Mouse (Mus musculus): ENCODE data around the gene Gse1.

Gse1 gene

DNA sequence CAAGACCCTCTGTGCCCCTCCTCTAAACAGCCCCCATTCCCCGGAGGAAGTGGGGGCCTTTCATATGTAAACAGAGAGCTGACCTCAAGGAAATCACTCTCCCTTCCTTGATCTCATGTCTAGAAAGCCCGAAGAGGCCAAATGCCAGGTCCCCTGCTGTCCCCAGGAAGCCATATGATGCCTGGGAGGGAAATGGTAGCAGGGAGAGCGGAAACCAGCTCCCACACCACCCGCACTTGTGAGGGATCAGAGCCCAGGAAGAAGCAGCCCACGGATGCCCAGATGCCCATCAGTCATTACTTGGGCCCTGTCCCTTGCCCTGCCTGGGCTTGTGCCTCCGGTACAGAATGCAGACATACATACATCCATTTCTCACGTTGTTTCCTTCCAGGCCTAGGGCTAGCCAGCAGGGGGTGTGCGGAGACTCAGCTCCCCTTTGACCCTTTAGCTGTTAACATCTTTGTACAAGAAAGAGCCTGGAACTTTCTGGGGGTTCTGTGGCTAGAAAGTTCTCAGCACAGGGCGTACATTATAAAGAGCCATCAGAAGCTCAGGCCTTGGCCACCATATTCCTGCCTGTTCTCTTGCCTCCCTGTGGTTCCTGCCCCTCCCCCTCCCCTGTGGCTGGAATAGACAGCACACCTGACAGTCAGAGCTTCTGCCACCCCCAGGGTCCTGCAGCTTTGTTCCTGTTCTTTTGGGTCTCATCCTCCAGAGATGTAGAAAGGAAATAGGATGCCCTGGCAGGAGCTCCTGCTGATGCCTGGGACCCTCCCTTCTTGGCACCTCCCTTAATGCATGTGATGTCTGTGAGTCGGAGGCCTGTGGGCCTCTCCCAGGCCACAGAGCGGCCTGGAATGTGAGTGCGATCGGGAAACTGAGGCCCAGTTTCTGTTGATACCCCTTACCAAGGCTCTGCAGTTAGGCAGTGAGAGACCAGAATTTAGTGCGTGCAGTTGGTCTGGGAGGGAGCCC lies 180.3 kb downstream of the Gse1 start:
- no peak for DNase-seq

DNA sequence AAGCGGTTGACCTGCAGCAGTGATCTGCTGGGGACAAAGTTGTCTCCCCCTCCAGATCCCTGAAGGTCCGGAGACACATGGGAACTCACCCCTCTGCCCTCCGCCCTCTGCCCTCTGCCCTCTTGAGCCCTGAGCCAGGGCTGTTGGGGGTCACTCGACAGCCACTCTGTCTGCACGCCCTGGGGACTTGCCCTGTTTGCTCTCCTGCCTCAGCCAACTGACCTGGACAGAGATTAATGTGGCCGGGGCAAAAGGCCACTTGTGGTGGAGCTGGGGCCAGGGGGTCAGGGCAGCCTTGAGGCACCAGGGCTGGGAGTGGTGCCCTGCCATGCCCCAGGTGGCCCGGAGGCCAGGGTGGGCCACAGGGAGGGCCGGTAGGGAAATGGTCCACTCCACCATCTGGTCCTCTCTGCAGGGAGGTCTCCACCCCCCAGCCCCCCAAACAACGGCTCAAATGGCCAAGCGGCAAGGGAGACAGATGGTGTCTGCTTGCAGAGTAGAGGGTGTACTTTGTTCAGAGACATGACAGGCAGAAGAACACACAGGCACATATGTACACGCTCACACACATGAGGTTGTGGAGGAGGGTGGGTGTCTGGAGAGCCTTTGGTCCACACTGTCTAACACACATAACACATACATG lies 181.2 kb downstream of the Gse1 start:
- DNase-seq: no peak

DNA sequence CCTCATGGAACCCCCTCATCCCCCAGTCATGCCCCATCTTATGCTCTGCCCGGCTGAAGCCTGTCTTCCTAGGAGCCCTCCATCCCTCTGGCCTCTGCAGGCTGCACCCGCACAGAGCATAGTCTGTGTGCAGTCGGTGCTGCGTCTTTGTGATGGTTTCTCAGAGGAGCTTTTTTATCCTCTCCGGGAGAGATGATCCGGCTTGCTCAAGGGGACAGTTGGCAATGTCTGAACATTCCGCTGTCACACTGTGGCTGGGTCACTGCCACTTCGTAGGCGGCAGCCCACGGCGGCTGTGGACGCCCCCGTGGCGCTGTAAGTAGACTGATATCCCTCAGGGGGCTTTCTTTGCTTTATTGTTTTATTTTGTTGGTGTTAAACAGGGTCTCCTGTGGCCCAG lies 182.8 kb downstream of the Gse1 start:
- no peak for DNase-seq

DNA sequence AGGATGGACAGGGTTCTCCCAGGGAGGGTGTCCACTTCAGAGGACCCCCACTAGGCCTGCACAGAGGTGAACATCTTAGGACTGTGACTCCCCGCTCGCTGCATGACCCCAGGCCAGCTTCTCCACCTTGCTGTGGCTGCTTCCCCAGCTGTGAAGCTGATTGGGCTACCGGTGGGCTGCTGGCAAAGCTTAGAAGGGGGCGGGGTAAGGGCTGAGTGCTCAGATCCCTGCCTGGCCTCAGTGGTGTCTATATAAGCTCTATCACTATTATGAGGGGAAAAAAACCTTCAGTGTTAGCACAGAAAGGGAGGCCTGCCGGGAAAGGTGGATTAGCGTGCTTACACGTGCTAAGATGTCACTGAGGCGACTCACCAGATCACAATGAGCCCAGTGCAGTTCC lies 183.6 kb downstream of the Gse1 start:
- DNase-seq: no peak

DNA sequence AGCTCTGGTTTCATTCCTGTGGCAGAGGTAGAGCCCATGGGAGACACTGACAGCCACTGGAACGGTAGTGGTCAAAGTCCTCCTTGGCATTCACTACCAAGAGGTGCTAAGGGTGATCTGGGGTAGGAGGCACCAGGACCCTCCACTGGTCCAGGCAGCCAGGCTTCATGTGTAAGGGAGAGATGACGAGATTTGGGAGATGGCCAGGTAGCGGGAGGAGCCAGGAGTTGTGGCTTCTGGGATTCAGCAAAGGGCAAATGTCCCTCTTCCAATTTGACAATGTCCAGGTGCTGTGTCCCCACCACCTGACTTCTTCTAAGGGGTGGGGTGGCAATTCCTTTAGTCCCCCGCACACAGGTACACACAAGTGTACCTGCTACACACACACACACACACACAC lies 184.1 kb downstream of the Gse1 start:
- DNase-seq: no peak

DNA sequence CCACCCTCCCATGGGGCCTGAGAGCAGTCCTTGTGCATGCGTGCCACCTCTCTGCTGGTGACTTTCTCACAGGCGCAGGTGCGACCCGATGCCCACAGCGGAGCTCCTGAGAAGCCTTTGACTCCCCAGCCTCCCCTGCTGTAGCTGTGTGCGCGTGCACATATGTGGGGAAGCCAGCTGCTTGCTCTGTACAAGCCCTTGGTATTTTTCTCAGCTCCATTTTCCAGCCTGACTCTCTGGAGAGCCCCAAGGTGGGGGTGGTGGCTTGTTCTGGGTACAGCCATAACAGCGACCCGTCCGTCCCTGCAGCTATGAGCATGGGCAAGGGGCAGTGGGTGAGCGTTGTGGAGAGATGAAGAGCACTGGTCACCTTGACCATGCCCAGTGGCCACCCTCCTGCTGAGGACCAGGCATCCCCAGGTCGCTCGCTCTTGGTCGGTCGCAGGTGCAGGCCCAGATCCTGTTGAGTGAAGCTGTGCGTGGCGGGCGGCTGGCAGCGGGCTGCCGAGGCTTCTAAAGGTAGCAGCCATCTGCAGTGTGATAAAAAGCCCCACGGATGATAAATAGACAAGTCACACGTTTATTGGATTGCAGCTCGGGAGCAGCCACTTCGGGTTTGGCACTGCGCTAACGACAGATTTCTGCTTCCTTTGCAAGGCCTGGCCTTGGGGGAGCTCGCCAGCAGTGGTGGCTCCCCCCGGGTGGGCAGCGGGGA lies 184.8 kb downstream of the Gse1 start:
- peak; percentile 59 to 81 for DNase-seq

DNA sequence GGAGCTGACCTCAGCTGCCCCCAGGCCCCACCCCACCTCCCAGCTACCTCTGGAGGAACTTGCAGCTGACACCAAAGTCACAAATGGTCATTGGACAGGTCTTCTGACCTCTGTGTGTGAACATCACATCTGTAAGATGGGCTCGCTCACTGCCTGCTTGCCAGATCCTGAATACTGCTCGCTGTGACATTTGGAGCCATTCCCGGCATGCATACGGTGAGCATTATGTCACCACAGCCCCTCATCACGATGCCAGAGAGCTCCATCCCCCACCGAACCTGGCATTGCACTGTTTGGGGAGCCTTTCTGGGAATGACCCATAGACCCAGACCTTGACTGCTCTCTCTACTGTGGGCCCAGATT lies 185.4 kb downstream of the Gse1 start:
- DNase-seq: no peak

DNA sequence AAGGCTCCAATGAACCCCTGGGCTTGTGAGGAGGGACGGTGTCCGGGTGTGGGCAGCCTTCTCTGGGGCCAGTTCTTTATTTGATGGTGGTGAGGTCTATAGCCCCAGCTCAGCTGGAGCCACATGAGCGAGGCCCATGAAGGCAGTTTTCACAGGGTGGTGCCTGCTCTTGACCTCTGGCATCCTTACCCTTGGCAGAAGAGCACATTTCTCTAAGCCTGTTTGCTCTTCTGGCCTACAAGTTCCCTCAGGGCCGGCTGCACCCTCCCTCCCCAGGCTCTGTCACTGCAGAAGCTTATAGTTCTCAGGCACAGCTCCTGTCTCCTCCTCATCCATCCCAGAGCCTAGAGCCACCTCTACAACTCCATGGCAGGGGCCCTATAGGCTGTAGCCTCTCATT lies 186.0 kb downstream of the Gse1 start:
- no peak for DNase-seq

DNA sequence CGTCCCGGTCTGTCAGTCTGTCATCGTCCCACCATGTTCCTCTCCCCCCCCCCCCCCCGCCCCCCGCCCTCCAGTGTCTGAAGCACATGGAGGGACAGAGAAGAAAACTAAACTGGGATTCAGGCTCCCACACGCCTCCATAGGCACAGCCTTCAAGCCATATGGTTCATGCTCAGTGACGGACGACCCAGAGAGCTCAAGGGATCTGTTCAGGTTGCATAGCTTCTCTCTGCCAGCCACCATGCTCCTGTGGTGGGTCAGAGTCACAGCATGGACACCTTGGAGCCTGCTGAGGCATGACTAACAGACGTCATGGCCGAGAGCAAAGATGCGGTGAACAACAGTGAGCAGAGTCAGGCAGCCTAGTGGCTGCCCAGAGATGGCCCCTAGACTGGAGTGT lies 187.2 kb downstream of the Gse1 start:
- DNase-seq: no peak

DNA sequence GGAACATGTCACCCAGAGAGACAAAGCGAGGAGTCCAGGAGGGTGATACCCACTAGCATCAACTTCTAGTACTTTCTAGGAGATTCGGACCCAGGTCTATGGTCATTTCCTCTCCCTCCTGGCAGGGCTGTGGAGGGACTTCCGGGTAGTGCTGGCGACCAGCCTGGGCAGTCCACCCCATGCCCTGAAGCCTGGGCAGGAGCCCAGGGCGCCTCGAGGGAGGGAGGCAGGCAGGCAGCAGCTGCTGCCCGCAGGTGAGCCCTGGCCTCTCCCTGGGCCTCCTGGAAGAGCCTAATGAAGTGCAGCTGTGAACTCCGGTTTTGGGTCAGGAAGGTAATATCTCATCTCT lies 187.9 kb downstream of the Gse1 start:
- DNase-seq: no peak

DNA sequence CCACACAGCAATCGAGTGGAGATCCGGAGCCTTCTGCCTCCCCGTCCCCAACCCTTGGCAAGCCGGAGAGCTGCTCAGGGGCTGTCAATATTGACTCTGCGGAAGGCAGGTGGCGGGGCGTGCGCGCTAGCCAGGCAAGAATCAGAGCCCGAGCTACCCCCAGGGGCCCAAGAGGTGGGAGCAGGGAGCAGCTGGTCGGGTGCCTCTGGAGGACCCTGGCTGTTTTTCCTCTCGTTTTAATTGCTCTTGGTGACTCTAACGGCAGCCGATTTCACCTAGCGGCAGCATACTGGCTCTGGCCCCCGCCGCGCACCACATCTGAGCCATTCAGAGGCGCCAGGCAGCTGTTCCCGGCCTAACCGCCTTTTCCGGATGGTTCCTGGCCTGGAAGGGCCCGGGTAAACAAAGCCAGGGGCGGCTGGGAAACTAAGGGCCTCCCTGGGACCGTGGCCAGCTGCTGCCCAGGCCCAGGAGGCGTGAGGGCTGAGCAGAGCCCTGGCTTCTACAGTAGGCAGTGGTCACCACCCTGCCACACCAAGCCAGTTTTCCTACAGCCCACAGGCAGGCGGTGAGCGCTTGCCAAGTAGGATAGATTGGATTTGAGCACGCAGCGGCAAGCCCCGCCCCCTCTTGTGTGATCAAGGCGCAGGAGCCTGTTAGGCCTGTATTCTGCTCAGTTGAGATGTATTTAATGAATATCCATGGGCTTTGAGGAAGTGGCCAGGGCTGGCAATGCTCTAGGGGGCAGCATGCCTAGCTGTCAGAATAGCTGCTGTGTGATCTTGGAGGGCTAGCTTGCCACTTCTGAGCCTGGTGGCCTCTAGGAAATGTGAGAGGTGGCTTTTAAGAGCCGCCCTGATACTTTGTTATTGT lies 188.5 kb downstream of the Gse1 start:
- peak; percentile 44 to 57 for DNase-seq

DNA sequence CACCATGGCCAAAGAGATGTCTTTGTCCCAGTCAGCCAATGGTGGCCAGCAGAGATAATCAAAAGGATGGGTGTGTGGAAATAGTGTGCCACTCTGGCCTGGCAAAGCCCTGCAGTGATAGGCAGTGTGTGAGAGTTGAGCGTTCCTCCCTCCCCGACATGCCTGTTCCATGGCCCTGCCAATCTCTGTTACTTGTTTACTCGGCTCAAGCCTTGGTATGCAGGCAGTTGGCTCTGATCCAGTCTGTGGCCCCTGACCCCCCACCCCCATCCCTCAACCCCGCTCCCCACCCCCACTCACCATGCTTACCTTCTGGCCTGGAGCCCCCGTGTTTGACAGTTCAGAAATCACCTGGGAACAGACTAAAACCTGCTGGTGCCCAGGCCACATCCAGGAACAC lies 189.9 kb downstream of the Gse1 start:
- DNase-seq: no peak

DNA sequence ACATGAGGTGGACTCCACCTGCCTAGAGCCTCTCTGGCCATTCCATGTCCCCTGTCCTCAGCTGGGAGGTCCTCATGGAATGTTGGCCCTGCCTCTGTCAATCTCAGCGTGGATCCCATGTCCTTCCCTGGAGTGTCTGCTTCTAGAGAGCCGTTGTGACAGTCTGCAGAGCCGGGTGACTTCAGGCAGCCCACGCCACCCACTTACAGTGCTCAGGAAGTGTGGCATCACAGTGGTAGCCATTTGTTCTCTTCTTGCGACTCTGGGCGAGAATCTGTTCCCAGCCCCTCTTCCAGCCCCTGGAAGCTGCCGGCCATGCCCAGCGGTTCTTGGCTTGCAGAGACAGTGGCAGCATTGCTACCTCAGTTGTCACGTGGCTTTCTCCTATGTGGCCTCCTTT lies 191.4 kb downstream of the Gse1 start:
- DNase-seq: no peak

DNA sequence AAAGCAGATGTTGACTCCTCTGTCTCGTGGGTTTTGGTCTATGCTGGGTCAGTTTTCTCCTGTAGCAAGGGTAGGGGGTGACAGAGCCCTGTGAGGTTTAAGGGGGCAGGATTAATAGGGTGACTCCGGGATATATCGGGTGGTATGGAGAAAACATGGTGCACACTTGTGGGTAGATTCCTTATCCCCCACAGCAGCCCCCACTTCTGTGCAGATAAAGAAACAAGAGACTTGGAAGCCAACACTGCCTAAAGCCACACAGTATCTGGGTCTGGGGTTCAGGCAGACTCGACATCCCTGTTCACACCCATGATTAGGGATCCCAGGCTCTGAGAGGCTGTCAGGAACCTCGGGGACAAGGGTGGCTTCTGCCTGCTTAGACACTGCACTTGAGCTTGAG lies 192.0 kb downstream of the Gse1 start:
- DNase-seq: no peak

DNA sequence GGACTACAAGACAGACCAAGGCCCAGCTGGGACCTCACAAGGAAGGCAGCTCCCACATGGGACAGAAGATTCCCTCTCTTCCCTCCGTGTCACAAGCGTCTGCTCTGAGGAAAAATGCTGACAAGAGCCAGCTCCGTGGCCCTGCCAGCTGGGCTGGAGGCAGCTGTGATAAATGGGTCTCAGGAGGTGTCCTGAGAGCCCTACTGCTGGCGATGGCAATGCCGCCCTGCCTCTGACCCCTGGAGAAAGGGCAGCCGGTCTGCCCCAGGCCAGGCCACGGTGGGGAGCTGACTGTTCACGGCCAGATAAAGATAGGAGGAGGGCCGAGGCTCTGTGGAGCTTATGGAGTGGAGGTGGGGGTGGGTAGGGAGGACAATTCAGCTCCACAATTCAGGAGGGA lies 193.4 kb downstream of the Gse1 start:
- no peak for DNase-seq

DNA sequence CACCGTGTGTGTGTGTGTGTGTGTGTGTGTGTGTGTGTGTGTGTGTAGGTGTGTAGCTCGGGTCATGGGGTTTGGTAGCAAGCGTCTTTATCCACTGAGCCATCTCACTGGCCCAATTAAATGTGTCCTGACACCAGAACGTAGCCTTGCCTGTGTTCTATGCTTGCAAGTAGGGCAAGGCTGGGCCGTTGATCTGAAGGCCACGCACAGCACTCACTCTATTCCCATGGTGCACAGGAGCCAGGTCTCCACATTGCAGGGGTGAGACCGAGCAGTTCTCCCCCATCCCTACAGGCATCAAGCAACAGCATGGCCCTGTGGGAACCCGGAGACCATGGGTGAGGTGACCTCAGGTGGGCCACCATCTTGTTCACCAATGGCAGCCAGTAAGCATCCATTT lies 194.0 kb downstream of the Gse1 start:
- DNase-seq: no peak

DNA sequence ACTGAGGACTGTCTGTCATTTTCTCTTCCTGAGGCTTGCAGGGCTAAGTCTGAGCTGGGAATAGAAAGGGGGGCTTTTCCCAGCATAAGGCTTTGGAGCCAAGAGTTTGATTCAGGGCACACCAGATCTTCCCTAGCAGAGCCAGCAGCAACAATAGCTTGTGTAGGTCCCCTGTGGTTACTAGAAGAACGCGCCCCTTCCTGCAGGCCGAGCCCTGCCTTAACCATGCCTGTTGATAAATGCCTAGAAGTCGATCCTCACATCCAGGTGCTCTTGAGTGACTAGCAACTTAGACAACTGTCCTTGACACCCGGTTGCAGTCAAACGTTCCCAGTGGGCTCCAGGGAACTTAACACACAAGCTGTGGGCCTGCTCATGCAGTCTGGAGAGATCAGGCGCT lies 195.3 kb downstream of the Gse1 start:
- no peak for DNase-seq

DNA sequence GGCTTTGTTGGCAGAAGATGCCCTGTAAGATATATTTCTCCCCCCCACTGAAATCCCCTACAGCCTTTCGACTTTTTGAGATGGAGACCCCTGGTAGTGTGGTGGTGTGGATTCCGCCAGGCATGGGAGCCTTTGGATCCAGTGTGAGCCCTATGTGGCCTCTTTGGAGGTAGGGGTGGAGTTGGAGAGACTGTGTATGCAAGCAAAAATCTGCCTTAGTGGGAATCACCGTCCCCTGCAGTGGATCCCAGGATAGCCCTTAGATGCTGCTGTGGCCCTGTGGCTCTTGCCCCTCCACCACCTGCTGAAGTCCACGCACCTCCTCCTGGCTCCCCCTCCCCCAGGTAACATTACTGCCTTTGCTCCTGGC lies 196.6 kb downstream of the Gse1 start:
- DNase-seq: no peak

DNA sequence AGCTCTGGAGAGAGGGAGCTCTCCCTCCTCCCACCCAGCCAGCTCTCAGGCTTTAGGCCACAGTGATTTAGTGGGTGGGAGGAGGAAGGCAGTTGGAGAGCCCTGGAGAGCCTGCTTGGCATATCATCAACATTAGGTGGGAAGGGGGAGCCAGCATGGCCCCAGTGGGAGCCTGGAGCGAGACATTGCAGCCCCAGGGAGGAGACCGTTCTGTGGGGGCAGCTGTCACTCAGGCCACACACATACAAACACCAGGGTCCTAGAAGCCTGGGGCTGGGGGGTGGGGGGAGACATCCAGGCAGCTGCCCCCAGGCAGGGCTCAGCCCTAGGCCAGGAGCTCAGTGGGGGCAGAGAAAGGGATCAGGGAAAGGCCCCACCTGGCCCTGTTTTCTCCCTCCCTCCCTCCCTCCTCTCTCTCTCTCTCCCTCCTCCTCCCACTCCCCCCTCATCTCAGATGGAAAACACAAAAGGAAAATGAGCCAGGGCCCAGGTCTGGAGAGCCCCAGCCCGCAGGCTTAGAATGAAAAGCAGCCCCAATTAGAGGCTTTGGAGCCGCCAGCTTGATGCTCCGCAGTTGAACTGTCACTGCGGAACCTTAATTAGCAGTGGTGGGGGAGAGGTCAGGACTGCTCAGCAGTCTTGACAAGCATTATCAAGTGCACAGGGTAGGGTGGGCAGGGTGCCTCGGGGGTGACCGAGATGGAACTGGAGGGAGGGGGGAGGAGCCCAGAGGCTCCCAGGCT lies 197.1 kb downstream of the Gse1 start:
- no peak for DNase-seq

DNA sequence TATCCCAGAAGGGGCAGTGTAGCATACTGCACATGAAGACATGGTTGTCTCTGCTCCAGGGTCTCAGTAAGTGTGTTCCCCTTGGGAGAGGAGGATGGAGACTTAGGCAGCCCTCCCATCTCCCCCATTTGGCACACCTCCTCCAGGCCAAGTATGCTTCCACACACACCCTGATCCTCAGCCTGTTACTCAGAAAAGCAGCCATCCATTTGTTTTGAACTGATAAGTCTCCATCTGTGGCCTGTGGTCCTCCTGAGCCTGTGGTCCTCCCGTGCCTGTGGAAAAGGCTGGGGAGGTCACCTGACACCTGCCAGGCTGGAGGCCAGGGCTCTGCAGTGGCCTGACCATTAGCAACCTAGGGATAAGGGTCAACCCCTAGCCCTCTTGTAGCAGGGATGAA lies 197.8 kb downstream of the Gse1 start:
- no peak for DNase-seq

DNA sequence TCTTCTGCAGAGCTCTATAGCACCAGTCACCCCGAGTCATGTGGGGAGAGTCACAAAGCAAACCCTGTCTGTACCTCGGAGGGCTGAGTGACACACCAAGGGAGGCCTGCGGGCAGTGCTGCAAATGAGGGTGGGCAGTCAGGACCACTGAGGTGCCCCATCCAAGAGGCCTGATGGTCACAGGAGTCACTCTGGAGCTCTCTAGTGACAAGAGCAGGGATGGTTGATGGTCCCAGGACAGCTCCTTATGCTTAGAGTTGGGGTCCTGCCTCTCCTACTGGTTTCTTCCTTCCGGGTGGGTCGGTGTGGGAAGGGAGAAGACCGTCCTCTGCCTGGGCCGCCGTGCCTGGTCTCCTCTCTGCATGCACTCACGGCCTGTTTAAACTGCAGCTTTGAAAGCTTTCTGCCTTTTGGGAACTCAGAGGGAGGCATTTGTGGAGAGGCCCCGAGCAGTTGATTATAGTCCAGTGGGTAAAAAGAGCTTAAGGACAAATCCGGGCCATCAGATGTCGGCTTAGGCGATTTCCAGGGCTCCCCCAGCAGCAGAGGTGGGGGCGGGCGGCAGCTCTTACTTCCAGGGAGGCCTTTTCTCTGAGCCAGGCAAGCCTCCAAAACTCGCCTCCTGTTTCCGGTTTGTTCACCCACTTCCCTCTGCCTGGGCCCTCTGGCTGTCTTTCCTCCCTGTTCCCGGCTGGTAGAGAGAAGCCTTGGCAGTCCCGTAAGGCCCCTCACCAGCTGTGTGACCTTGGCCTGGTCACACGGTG lies 198.5 kb downstream of the Gse1 start:
- DNase-seq: peak in 1 of 2 experiments; percentile 20

Measured in thymus, postnatal 36 days (tissue).